Mouse (Mus musculus) embryonic facial prominence, embryonic 15.5 days (tissue): ENCODE measurements around the gene Apoe. TPM values are rescaled to one million over a fixed set of nuclear protein-coding genes. Genes with fewer than 3 reads are reported as not detected.
"Not testable (repeated sequence)": the region's sequence is repeated elsewhere in the genome, so short reads cannot be mapped to it uniquely, and the experiment has no call there.

Experiments used
- ATAC-seq: fragments of 200-750 bp; cut with Nextera tagmentation; 2 replicates; pipeline ENCODE4 v1.8.0; 2017; ENCODE audit warnings: low read depth, moderate TSS enrichment; ENCODE audit not compliant: insufficient number of reproducible peaks, low FRiP score, low TSS enrichment
- H3K27ac ChIP-seq: fragments of 300-500 bp; sonication (generic); replicated peaks from 2 replicates; pipeline ENCODE4 v1.5.1; 2015; ENCODE audit warnings: mild to moderate bottlenecking, inconsistent platforms
- H3K27me3 ChIP-seq: fragments of 300-500 bp; sonication (generic); 2 replicates; pipeline ENCODE4 v1.6.1; 2015; ENCODE audit warnings: inconsistent platforms
- H3K36me3 ChIP-seq: fragments of 300-500 bp; sonication (generic); 2 replicates; pipeline ENCODE4 v1.6.1; 2015; ENCODE audit warnings: mild to moderate bottlenecking, inconsistent platforms
- H3K4me1 ChIP-seq: fragments of 300-500 bp; sonication (generic); 2 replicates; pipeline ENCODE4 v1.6.1; 2015; ENCODE audit warnings: inconsistent platforms
- H3K4me2 ChIP-seq: fragments of 300-500 bp; sonication (generic); replicated peaks from 2 replicates; pipeline ENCODE4 v1.6.1; 2015; ENCODE audit warnings: mild to moderate bottlenecking, inconsistent platforms
- H3K4me3 ChIP-seq: fragments of 300-500 bp; sonication (generic); replicated peaks from 2 replicates; pipeline ENCODE4 v1.5.1; 2015; ENCODE audit warnings: mild to moderate bottlenecking, inconsistent platforms
- H3K9ac ChIP-seq: fragments of 300-500 bp; sonication (generic); 2 replicates; pipeline ENCODE4 v1.6.1; 2015; ENCODE audit warnings: inconsistent platforms
- H3K9me3 ChIP-seq: fragments of 300-500 bp; sonication (generic); replicated peaks from 2 replicates; pipeline ENCODE4 v1.6.1; 2016; ENCODE audit warnings: inconsistent platforms
- WGBS: fragments of 180-500 bp; shearing (Covaris S2); methylation state at CpG from one replicate; pipeline ENCODE4 v1.1.7; 2015; 5-methylcytosine and 5-hydroxymethylcytosine counted together
- polyA plus RNA-seq: library from polyadenylated mRNA; unstranded; fragments of >200 nt; fragmentation: Nextera tagmentation; extraction: Ambion mirVana; gene quantifications from 2 replicates; pipeline ENCODE4 v1.2.1, GENCODE M21; 2015

Gene Apoe
- polyA plus RNA-seq, 1 experiment from 2014 or later: 442 TPM

GRCm38 (mm10) chr7:19691434-19691833 is 7.6 kb downstream of the Apoe start:
- ATAC-seq: no peak
- H3K4me2 ChIP-seq: no peak overlapping the region
- 70% methylated on average over 6 of the region's 6 CpGs for WGBS
- H3K4me1 ChIP-seq: peaks cover 20% of the 10 kb centered on the region; the same call in 1 of the 2 replicates
- H3K9ac ChIP-seq: no peak overlapping the region
- H3K27ac ChIP-seq: no peak overlapping the region
- no peaks in the 10 kb centered on the region for H3K9me3 ChIP-seq
- no peak overlapping the region for H3K4me3 ChIP-seq
- no peaks in the 10 kb centered on the region for H3K27me3 ChIP-seq
- H3K36me3 ChIP-seq: peaks cover 5% of the 10 kb centered on the region

GRCm38 (mm10) chr7:19690845-19691244 is 8.1 kb downstream of the Apoe start:
- Histone ChIP-seq H3K4me1 (peaks cover 20% of the 10 kb centered on the region; the same call in 1 of the 2 replicates), H3K9ac (no peak overlapping the region), H3K27me3 (no peaks in the 10 kb centered on the region), H3K9me3 (no peaks in the 10 kb centered on the region), H3K4me3 (no peak overlapping the region), H3K4me2 (no peak overlapping the region), H3K36me3 (no peaks in the 10 kb centered on the region), H3K27ac (no peak overlapping the region)
- 72% methylated on average over 4 of the region's 4 CpGs for WGBS
- no peak for ATAC-seq

- Histone ChIP-seq H3K4me1 (peaks cover 15% of the 10 kb centered on the region; the same call in 1 of the 2 replicates), H3K27me3 (no peaks in the 10 kb centered on the region), H3K9ac (no peak overlapping the region), H3K27ac (no peak overlapping the region), H3K4me2 (no peak overlapping the region), H3K36me3 (no peaks in the 10 kb centered on the region), H3K4me3 (no peak overlapping the region), H3K9me3 (no peaks in the 10 kb centered on the region)
- 87% methylated on average over 2 of the region's 2 CpGs for WGBS
- no peak for ATAC-seq
Measured at GRCm38 (mm10) chr7:19688611-19689010, 10.4 kb downstream of the Apoe start.

GRCm38 (mm10) chr7:19688101-19688500 is 10.9 kb downstream of the Apoe start:
- no peaks in the 10 kb centered on the region for H3K27me3 ChIP-seq
- no peaks in the 10 kb centered on the region for H3K9me3 ChIP-seq
- 93% methylated on average over 10 of the region's 10 CpGs for WGBS
- no peak overlapping the region for H3K27ac ChIP-seq
- H3K4me1 ChIP-seq: peaks cover 15% of the 10 kb centered on the region
- H3K4me3 ChIP-seq: no peak overlapping the region
- no peak overlapping the region for H3K9ac ChIP-seq
- no peak for ATAC-seq
- no peaks in the 10 kb centered on the region for H3K36me3 ChIP-seq
- no peak overlapping the region for H3K4me2 ChIP-seq

- H3K4me3 ChIP-seq, H3K9ac ChIP-seq, H3K27me3 ChIP-seq, H3K27ac ChIP-seq, H3K36me3 ChIP-seq, H3K4me2 ChIP-seq, ATAC-seq, H3K9me3 ChIP-seq, H3K4me1 ChIP-seq: not testable (repeated sequence)
- WGBS: 47% methylated on average over 8 of the region's 8 CpGs
Measured at GRCm38 (mm10) chr7:19686927-19687583, 11.9 kb downstream of the Apoe start.

- no peak overlapping the region for H3K9ac ChIP-seq
- H3K4me1 ChIP-seq: peaks cover 7% of the 10 kb centered on the region
- H3K4me2 ChIP-seq: no peak overlapping the region
- no peak for ATAC-seq
- H3K27me3 ChIP-seq: no peaks in the 10 kb centered on the region
- H3K36me3 ChIP-seq: no peaks in the 10 kb centered on the region
- H3K4me3 ChIP-seq: no peak overlapping the region
- 74% methylated on average over 6 of the region's 6 CpGs for WGBS
- no peaks in the 10 kb centered on the region for H3K9me3 ChIP-seq
- H3K27ac ChIP-seq: no peak overlapping the region
Measured at GRCm38 (mm10) chr7:19686521-19686920, 12.5 kb downstream of the Apoe start.

- Histone ChIP-seq H3K4me3 (no peak overlapping the region), H3K9me3 (no peaks in the 10 kb centered on the region), H3K4me2 (no peak overlapping the region), H3K27me3 (no peaks in the 10 kb centered on the region), H3K36me3 (no peaks in the 10 kb centered on the region), H3K9ac (no peak overlapping the region), H3K4me1 (peaks cover 7% of the 10 kb centered on the region), H3K27ac (no peak overlapping the region)
- WGBS: 64% methylated on average over 4 of the region's 4 CpGs
- ATAC-seq: no peak
Measured at GRCm38 (mm10) chr7:19685374-19685773, 13.6 kb downstream of the Apoe start.

- WGBS: 61% methylated on average over 6 of the region's 6 CpGs
- Histone ChIP-seq H3K27me3 (no peaks in the 10 kb centered on the region), H3K4me2 (no peak overlapping the region), H3K4me3 (no peak overlapping the region), H3K9ac (no peak overlapping the region), H3K9me3 (no peaks in the 10 kb centered on the region), H3K4me1 (peaks cover 7% of the 10 kb centered on the region), H3K36me3 (no peaks in the 10 kb centered on the region), H3K27ac (no peak overlapping the region)
- no peak for ATAC-seq
Measured at GRCm38 (mm10) chr7:19683771-19684201, 15.2 kb downstream of the Apoe start.

GRCm38 (mm10) chr7:19682979-19683378 is 16.0 kb downstream of the Apoe start:
- Histone ChIP-seq H3K4me2 (no peak overlapping the region), H3K27me3 (no peaks in the 10 kb centered on the region), H3K36me3 (no peaks in the 10 kb centered on the region), H3K27ac (no peak overlapping the region), H3K9ac (no peak overlapping the region), H3K4me3 (no peak overlapping the region), H3K9me3 (no peaks in the 10 kb centered on the region), H3K4me1 (peaks cover 7% of the 10 kb centered on the region)
- 26% methylated on average over 3 of the region's 3 CpGs for WGBS
- no peak for ATAC-seq

GRCm38 (mm10) chr7:19681202-19681694 is 17.7 kb downstream of the Apoe start, which contains the start of the genes Gm44805 and Apoc4:
Gene Gm44805 (minus strand): TSS chr7:19681423.
Gene Apoc4 (minus strand): TSS chr7:19681479.
- H3K9me3 ChIP-seq: no peaks in the 10 kb centered on the region
- no peaks in the 10 kb centered on the region for H3K36me3 ChIP-seq
- H3K27me3 ChIP-seq: no peaks in the 10 kb centered on the region
- no peak within 1 kb of the TSS for H3K9ac ChIP-seq
- peaks cover 3% of the 10 kb centered on the region; the same call in 1 of the 2 replicates for H3K4me1 ChIP-seq
- ATAC-seq: no peak
- no peak within 1 kb of the TSS for H3K4me2 ChIP-seq
- no peak within 1 kb of the TSS for H3K27ac ChIP-seq
- 61% methylated on average over 8 of the region's 8 CpGs for WGBS
- H3K4me3 ChIP-seq: no peak within 1 kb of the TSS

- no peak overlapping the region for H3K4me3 ChIP-seq
- no peak for ATAC-seq
- no peak overlapping the region for H3K27ac ChIP-seq
- no peaks in the 10 kb centered on the region for H3K9me3 ChIP-seq
- no peaks in the 10 kb centered on the region for H3K27me3 ChIP-seq
- WGBS: 85% methylated on average over 2 of the region's 2 CpGs
- no peak overlapping the region for H3K4me2 ChIP-seq
- H3K36me3 ChIP-seq: no peaks in the 10 kb centered on the region
- peaks cover 3% of the 10 kb centered on the region; the same call in 1 of the 2 replicates for H3K4me1 ChIP-seq
- no peak overlapping the region for H3K9ac ChIP-seq
Measured at GRCm38 (mm10) chr7:19680702-19681101, 18.3 kb downstream of the Apoe start.

- Histone ChIP-seq H3K9me3 (no peaks in the 10 kb centered on the region), H3K27me3 (no peaks in the 10 kb centered on the region), H3K36me3 (no peaks in the 10 kb centered on the region), H3K4me1 (peaks cover 3% of the 10 kb centered on the region; the same call in 1 of the 2 replicates), H3K27ac (no peak overlapping the region), H3K4me3 (no peak overlapping the region), H3K4me2 (no peak overlapping the region), H3K9ac (no peak overlapping the region)
- ATAC-seq: no peak
- 78% methylated on average over 3 of the region's 3 CpGs for WGBS
Measured at GRCm38 (mm10) chr7:19678901-19679300, 20.1 kb downstream of the Apoe start.
